Mouse (Mus musculus) heart, postnatal 25 days (tissue): ENCODE results near the gene Spr. TPM values are rescaled to one million over a fixed set of nuclear protein-coding genes. Genes with fewer than 3 reads are reported as not detected.
A peak's percentile ranks its signal among the peaks of the same experiment; 100 is the strongest.
"Not testable (repeated sequence)": the region's sequence is repeated elsewhere in the genome, so short reads cannot be mapped to it uniquely, and the experiment has no call there.

Experiments used
- DNase-seq: peaks from one replicate; pipeline ENCODE4 v3.0.0; 2022; ENCODE audit warnings: low spot score
- intact Hi-C: fragments of 180-260 bp; cut with DNase I; formaldehyde crosslinking; loops from one replicate; pipeline ENCODE4 v1.15.1; 2025
- total RNA-seq, 2 experiments: library from RNA; stranded (reverse); gene quantifications; 2 replicates each; pipeline ENCODE4 v1.2.3; 2021

Gene Spr
- 10 to 100 TPM; 73.5 to 76.8 TPM for total RNA-seq

DNA sequence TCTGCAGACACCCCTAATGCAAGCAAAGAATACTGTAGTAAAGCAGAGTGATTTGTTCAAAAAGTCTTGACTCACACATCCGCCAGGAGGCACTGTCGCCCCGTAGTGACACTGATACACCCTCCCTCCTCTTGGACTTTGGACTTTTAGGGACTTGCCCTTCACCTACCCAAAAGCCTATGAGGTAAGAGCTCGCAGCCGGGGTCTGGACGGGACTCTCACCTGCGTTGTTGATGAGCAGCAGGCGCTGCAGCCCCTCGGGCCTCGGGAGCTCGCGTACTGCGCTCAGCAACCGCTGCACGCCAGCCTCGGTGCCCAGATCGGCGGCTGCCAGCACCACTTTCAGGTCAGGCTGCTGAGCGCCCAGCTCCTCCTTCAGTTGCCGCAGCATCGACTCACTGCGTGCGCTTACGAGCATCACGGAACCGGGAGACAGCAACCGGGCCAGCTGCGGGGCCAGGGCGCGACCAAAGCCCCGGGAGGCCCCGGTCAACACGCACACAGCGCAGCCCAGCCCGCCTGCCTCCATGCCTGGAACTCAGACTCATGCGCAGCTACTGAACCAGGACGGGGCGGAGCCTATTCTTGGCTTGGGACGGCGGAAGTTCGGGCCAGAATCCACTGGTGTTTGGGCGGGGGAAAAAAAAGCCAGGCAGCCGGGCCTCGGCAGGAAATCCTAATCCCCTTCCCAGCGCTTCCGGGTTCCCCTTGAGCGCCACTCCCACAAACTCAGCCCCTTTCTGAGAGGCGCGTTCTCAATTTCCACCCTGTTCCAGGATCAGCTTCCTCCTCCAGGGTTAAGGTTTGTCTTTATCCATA, at the start of gene Spr:
Gene Spr, minus strand, starts transcription at position 550 of the 819 bp plus-strand sequence.
- DNase-seq, result peak; percentile 92
- intact Hi-C loops, result no loop called here

DNA sequence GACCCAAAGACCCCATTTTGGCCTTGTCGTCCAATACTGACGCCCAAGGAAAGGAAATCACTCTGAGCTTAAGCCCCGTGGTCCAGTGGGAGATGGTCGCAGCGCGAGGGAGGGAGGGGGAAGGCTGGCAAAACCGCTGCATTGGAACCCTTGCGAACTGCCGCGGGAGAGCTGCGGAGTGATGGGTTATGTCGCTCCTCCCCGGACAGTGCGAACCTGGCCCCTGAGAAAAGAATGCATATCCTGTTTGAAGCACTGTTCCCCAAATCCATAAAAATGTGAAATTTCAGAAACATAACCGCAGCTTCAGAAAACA, 49.1 kb upstream of the Spr start:
- intact Hi-C loops, result no loop called here
- DNase-seq, result no peak

DNA sequence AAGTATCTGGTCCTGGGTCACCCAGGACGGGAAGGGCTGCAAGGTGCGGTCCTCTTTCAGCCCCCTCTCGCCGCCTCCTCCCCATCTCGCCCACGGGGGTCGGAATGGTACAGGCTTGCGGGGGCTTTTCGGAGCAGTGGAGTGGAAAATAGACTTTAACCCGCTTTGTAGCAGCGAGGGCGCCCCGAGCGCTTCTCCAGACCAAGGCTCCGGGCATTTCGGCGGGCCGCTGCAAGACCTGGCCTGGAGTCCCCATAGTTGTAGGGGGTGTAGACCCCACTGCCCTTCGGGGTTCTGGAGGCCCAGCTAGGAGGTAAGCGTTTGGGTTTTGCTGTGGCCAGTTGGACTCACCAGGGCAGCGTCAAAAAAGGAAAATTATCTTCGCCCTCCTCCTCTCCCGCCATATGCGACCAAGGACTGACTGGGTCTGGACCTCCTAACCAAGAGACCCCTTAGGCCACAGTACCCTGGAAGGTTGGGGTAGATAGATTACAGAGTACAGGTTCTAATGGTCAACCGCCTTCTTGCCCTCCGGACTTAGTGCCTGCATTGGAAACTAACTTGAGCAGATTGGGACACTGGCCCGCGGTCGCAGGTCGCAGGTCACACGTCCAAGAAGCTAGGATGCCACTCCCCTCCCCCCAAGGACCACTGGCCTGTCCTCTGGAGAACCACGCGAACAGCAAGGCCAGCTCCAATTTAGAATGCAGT, 48.6 kb upstream of the Spr start:
- intact Hi-C loops, result no loop called here
- no peak for DNase-seq

DNA sequence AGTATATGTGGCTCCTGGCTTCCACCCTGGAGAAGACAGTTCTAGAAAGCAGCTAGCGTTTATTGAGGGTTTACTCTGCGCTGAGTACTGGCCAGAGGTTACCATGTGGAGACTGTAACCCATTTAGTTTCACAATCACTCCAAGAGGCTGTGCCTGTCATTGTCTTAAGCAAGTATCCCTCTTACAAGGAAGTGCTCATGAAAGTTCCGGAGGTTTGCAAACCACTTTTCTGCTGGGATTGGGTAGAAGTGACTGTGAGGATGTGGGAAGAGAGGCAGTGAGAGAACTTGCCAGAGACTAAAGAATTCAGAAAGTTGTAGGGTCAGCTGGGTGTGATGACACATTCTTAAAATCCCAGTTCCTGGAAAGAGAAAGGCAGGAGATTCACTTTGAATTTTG, 46.4 kb upstream of the Spr start:
- intact Hi-C loops, result no loop called here
- DNase-seq, result no peak

DNA sequence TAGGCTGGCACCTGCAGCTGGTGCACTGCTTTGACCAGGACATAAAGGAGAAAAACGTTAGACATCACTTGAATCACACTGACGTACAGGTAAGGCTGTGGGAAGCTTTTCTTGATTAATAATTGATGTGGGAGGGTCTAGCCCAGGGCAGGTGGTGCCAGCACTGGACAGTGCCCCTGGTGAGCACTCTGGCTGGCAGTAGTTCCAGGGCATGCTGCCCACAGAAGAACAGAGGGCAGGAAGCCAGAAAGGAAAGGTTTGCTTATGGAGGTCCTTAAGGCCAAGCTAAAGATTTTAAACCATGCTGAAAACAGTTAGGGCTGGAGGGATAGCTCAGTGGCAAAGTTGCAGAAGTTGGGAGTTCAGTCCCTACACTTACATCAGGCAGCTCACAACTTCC, 42.5 kb upstream of the Spr start:
- intact Hi-C loops, result no loop called here
- no peak for DNase-seq

DNA sequence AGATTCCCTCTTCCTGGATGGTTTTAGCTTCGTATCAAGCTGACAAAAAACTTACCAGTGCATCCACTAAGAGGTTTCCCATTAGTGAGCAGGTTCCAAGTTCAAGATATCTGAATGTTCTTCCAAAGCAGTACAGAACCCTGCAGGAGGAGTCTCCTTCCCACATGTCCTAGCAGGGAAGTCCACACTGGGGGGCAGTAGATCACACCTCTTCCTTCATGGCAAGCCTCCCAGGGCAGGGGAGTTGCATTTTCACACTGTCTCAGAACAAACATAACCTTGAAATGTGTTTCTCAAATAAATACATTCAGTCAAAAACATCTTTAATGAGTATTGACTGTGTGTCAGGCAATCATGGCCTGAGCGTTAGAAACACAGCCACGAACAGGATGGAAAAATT, 42.0 kb upstream of the Spr start:
- DNase-seq, result no peak
- intact Hi-C loops, result no loop called here

DNA sequence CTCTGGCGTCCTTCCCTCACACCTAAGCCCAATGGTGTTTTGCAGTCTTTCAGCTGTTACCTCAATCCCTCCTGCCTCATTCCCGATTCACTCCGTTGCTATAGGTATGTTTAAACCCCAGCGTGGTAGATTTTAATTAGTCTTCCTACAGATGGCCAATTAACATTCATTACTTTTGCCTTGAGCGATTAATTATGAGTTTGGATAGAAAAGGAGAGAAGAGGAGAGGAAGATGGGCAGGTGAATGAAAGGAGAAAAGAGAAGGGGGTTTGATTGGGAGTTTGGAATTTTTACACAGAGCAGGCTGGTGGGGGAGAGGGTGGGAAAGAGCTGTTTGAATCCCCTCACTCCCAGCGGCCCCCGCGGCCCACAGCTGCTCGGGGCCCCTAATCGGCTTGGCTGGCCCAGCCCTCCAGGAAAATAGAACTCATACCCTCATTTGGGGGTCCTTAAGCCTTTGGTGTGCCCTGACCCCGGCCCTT, 27.9 kb upstream of the Spr start:
- intact Hi-C loops, result no loop called here
- DNase-seq, result no peak

DNA sequence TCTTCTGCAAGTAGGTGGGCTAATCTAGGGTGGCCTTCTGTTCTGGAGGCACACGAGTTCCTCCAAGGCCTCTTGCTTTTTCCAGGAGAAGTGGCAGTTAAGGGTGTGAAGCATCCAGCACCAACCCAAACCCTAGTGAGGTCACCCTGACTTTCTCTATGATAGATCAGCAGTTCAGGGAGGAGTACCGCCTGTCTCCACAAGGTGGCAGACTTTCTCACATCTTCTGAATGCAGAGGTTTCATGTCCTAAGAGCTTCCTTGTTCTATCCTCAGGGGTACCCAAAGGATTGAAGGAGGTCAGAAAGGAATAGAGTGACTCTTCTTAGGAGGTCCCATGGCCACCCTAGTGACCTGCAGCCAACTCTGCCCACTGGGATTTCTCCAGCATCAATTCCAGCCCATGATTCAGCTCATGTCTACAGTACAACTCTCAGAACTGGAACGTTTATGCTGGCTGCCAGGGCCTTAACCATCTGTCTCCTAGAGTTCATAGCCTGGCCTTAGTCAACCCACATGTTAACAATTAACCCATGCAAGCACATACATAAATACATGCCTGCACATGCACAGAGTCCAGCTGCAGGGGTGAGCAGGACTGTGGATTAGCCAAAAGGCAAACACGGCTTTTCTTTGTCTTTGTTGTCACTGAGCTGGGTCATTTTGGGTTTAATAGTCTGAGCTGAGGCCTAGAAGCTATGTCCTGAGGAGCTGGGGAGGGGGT, 22.8 kb upstream of the Spr start:
- no peak for DNase-seq
- intact Hi-C loops, result loop anchor here (1.0 to 5.0 kb wide), 3 partner anchors 77 to 250 kb away; no protein-coding TSS in a partner anchor

DNA sequence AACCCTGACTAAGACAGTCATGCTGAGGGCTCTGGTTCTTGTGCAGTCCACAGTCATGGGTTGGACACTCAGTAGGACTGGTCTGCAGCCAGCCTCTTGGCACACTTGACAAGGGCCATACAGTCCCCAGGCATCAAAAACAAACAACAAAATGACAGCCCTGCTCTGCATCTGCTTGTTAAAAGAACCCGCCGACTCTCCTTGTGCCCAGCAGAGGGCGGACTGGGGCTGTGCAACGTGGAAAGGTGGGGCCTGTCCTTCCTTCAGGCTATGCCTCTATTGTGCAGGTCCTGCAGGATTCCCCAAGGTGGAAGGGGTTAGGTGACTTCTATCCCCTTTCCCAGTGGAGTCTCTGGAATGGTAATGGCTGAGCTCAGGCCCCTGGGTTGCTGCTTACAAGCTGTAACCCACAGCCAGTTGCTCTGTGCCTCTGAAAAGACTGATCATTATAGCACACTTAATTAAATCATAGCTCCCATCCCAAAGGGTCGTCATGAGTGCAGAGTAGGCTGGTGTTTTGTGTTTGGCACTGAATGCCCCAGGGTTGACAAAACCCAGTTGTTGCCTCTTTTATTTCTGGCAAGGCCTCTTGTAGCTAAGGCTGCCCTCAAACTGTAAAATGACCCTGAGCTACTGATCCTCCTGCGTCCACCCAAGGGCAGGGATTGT, 21.7 kb upstream of the Spr start:
- DNase-seq, intact Hi-C loops: not testable (repeated sequence)

DNA sequence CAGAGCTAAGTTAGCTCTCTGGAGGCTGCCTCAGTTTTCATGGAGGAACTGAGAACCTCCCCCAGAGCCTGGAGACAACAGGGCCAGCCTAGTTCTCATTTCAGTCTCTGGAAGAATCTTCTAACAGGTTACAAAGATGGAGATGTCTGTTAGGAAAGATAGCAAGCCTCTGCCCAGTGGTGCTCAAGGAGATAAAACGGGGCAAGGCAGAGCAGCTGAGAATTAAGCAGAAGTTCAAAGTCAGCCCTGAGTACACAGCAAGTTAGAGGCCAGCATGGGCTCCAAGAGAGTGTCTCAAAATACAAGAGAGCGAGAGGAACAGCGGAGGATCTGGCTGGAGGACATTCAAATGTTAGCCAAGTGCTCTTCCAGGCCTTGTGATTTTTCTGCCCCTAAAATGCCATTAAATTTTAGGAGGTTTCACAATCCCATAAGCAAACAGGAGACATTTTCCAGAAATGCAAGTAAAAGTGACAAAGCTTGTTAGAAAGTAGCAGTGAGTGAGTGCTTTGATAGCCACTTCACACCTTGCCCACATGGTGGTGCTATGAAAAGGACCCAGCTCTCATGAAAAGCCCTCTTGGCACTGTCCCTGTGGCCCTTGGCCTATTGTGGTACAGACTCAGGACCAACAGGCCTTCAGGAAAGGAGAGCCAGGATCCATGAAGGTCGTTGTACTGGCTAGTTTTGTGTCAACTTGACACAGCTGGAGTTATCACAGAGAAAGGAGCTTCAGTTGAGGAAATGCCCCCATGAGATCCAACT, 20.7 kb upstream of the Spr start:
- intact Hi-C loops, DNase-seq: not testable (repeated sequence)

DNA sequence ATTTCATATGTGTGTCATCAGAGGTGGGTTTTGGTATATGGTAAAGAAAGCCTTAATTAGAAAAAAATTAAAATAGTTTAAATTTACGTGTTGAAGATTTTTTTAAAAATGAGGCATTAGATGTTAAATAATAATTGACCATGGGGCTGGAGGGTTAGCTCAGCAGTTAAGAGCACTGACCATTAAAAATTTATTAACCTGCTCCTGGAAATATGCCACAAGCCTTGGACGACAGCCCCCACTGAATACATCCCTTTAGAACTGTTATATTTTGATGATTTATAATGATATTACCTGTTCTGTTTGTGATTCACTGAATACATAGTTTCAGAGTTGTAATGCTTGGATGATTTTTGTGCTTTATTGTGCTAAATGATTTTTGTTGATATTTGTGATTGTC, 19.0 kb upstream of the Spr start:
- intact Hi-C loops, DNase-seq: not testable (repeated sequence)

DNA sequence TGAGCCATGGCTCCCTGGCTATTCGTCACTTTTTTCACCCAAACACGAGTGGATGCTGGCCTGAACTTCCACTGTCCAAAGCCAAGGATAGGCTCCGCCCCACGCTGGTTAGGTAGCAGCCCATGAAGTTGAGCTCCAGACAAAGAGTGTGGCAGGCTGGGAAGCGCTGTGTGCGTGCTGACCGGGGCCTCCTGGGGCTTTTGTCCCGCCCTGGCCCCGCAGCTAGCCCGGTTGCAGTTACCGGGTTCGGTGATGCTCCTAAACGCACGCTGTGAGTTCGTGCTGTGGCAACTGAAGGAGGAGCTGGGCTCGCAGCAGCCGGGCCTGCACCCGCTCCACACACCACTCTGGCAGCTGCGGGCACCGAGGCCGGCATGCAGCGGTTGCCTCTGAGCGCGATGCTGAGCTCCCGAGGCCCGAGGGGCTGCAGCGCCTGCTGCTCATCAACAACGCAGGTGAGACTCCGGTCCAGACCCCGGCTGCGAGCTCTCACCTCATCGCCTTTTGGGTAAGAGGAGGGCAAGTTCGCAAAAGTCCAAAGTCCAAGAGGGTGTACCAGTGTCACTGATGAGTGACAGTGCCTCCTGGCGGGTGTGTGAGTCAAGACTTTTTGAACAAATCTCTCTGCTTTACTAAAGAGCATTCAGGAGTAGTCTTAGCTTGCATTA, 17.4 kb upstream of the Spr start:
- DNase-seq, result peak; percentile 16
- intact Hi-C loops, result no loop called here

DNA sequence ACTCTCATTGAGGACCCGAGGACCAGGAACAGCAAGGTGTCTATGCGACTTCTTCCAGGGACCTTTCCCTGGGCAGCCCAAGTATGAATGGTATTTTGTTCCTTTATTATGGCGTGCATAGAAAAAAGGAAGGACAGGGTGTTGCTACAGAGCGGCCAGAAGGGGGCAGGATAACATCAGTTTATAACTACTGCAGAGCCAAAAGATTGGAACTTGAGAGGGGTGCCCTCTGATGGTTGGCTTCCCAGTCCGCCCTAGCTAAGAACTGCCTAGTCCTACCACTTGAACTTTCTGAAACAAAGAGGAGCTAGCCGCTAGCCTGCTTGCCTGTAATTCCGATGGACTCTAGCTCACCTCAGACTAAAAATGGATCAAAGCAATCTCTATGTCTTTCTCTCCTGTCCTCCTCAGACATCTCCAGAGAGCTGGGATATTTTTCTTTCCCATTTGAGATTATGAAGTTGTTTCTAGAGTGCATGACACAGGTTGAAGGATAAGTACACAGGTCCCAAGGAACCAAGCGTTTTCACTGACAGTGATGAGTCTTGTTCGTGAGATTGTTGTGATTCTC, 16.5 kb upstream of the Spr start:
- intact Hi-C loops, result no loop called here
- DNase-seq, result no peak

DNA sequence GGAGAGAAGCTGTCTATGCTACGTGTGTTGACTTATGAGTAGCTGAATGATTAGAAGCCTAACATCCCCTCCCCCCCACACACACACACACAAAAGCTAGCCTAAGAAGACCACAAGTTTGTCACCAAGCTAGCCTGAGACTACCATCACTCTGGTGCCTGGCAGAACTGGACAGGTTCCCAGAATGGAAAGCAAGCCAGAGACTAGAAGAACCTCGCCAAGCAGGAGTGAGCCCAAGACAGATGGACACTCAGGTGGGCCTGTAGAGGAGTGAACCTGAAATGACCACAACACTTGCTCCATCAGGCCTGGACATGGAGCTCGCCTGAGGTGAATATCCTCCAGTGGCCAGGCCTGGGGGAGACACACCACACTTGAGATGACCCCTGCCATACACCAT, 12.8 kb upstream of the Spr start:
- intact Hi-C loops, result no loop called here
- no peak for DNase-seq

DNA sequence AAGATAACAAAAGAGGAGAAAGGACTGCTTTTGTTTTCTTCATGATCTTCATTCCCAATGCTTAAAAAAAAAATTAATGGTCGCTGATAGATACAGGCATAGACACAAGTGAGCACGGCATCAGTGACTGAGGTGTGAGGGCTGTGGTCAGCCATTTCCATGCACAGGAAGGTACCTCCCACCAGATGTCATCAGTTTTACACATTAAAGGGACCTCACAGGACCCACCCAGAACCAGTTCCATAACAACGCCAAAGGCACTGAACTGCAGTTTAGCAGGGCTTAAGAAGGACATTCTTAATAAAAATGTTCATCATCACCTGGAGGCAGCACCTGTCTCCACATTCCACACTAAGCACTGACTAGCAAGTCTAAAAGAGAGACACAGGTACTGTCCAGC, 10.1 kb upstream of the Spr start:
- intact Hi-C loops, result no loop called here

DNA sequence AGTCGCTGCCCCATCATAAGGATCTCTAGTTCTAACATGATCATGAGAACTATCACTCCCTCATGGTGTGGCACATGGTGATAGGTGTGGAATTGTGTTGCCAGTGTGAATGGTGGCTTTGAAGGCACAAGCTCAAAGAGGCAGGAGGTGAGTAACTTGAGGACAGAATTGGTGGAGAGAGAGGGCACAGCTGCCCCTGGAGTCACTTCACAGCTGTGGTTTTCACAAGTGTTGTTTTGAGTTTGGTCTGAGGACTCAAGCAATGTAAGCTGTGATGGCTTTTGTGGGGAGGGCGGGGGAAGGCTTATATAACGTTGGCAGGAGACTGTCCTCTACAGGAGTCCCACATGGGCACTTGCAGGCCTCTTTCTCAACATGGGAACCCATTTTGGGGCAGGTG, 6.9 kb upstream of the Spr start:
- intact Hi-C loops, result no loop called here
- no peak for DNase-seq

More for the DNA sequence above, 10.1 kb upstream of the Spr start:
- no peak for DNase-seq

DNA sequence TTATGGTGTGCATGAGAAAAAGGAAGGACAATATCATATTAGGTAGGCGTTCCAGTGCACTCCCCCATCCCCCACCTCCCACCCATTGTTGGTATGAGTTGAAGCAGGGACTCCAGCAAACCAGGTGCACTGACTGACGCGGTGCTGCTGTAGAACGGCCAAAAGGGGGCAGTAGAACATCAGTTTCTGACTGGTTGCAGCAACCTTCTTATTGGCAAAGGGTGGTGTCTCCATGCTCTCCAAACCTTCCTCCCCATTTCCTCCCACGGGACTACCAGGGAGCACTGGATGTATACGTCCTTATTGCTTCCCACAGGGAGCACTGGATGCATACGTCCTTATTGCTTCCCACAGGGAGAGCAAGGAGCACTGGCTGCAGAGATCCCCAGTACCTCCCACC, 3.4 kb upstream of the Spr start:
- intact Hi-C loops, result not testable (repeated sequence)
- peak; percentile 33 for DNase-seq

DNA sequence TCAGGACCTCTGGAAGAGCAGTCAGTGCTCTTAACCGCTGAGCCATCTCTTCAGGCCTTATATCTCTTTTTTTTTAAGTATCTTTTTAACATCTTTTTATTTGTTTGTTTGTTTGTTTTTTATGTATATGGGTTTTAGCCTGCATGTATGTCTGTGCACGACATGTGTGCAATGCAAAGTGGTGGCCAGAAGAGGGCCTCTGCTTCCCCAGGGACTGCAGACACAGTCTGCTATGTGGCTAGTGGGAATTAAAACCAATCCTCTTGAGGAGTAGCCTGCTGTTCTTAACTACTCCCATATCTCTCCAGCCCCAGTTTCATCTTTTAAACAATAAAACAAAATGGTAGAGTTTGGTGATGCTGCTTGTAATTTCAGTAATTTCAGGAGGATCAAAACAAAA, 2.0 kb upstream of the Spr start:
- intact Hi-C loops, result no loop called here

DNA sequence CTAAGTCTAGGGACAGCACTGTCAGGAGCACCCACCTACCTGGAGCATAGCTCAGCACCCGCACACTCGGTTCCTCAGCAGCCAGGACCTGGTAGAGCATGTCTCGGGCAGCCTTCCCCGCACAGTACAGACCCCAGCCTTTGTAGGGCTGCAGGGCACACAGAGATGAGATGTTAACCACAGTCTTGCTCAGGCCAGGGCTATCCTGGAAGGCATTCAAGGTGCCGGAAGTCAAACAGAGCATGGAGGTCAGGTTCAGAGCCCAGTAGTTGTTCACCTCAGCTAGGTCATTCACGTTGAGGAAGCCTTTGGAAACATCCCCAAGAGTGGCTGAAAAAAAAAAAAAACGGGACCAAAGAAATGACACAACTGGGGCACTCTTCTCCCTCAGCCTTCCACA, 782 bp downstream of the Spr start:
- intact Hi-C loops, DNase-seq: not testable (repeated sequence)

More for the DNA sequence above, 2.0 kb upstream of the Spr start:
- no peak for DNase-seq
